14 mouse cellular contexts compared by ENCODE assay signal in the genomic region with DNA sequence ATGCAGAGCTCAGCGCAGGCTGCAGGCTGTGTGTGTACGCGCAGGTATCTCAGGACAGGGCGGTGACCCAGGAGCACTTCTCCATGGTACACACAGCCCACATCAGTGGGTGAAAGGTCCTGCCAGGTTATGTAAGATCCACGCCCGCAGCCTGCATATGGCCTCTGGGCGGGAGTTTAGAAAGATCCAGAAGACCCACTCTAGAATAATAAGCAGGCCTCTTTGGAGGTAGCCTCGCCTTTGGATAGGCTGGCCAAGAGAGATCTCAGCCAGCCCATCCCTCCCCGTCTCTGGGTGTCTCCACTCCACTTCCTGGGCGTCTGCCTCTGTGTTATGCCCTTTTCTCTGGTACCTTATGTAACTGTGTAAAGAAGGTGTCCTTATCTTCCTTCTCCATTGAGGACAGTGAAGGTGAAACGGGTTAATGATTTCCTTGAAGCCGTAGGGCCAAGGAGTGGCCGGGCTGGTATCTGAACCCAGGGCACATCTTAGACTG. TPM values are rescaled to one million over a fixed set of nuclear protein-coding genes. Genes with fewer than 3 reads are reported as not detected.
DNase-seq lines count a peak whose midpoint lies in the region; ATAC-seq and TF ChIP-seq lines count a peak whose summit lies in the region.
"Had no signal": no experiment of that assay in that cellular context is flagged by ENCODE, and none has a peak within 500 bp of the region (broad histone marks: within the 10 kb centered on the region; RNA-seq: fewer than 3 reads in every experiment).

No protein-coding gene starts in this region.

- H3K9ac ChIP-seq in intestine, embryonic 14.5 days (ENCODE audit: low read length) = no peak overlapping the region
- H3K9ac ChIP-seq in stomach, embryonic 15.5 days = no peak overlapping the region
- H3K9ac ChIP-seq in neural tube, embryonic 15.5 days (replicated peaks) = no peak overlapping the region
- H3K9ac ChIP-seq: embryonic facial prominence, embryonic 13.5 days; forebrain, embryonic 12.5 days; limb, embryonic 13.5 days had no signal

- DNase-seq in lung, adult 18-20 months = peak; percentile 74 to 84
- no peak for DNase-seq in lung, adult 2 months
- peak; percentile 65 for DNase-seq in intestine, embryonic 14.5 days (ENCODE audit: low spot score)
- peak; percentile 50 for DNase-seq in kidney, postnatal 10 days
- DNase-seq in testis, postnatal 14 days (ENCODE audit: low spot score) = no peak
- DNase-seq: cerebellum, postnatal 10 days had no signal

- H3K4me1 ChIP-seq in lung, adult 2 months (ENCODE audit: control insufficient read depth, insufficient read depth, low read length) = no peaks in the 10 kb centered on the region
- H3K4me1 ChIP-seq in intestine, embryonic 14.5 days (replicated peaks; ENCODE audit: control insufficient read depth, insufficient read depth, low read length) = no peaks in the 10 kb centered on the region
- H3K4me1 ChIP-seq in stomach, embryonic 15.5 days = no peaks in the 10 kb centered on the region
- no peaks in the 10 kb centered on the region for H3K4me1 ChIP-seq in neural tube, embryonic 15.5 days
- H3K4me1 ChIP-seq: embryonic facial prominence, embryonic 13.5 days; forebrain, embryonic 12.5 days; limb, embryonic 13.5 days had no signal

- H3K27me3 ChIP-seq in intestine, embryonic 14.5 days (replicated peaks; ENCODE audit: control insufficient read depth, insufficient read depth, low read length) = no peaks in the 10 kb centered on the region
- H3K27me3 ChIP-seq in stomach, embryonic 15.5 days (replicated peaks) = no peaks in the 10 kb centered on the region
- no peaks in the 10 kb centered on the region for H3K27me3 ChIP-seq in neural tube, embryonic 15.5 days (replicated peaks)
- H3K27me3 ChIP-seq: embryonic facial prominence, embryonic 13.5 days; forebrain, embryonic 12.5 days; limb, embryonic 13.5 days; Patski had no signal

- no peak for TF ChIP-seq CTCF in lung, adult 2 months (IDR thresholded peaks at IDR 0.05; ENCODE audit: insufficient read depth, low read length)

- no peak overlapping the region for H3K4me3 ChIP-seq in lung, adult 2 months (replicated peaks; ENCODE audit: extremely low read depth, low read depth, low read length)
- H3K4me3 ChIP-seq in intestine, embryonic 14.5 days (ENCODE audit: low read depth, low read length) = no peak overlapping the region
- H3K4me3 ChIP-seq in stomach, embryonic 15.5 days (replicated peaks) = no peak overlapping the region
- H3K4me3 ChIP-seq in neural tube, embryonic 15.5 days (replicated peaks) = no peak overlapping the region
- H3K4me3 ChIP-seq: embryonic facial prominence, embryonic 13.5 days; forebrain, embryonic 12.5 days; heart, embryonic 10.5 days; limb, embryonic 13.5 days had no signal

- peak; percentile 81 for ATAC-seq in intestine, embryonic 14.5 days (replicated peaks; ENCODE audit: low FRiP score, low TSS enrichment, low read depth)
- peak; percentile 78 for ATAC-seq in stomach, embryonic 15.5 days (ENCODE audit: insufficient read depth, low FRiP score, low read depth)
- no peak for ATAC-seq in neural tube, embryonic 15.5 days (ENCODE audit: low FRiP score)
- ATAC-seq: CD4-positive, CD25-positive, alpha-beta regulatory T cell, adult 4 months; Patski had no signal

- peak overlapping the region; percentile 47; the same call in 1 of the 2 replicates for H3K27ac ChIP-seq in intestine, embryonic 14.5 days (ENCODE audit: low read depth)
- no peak overlapping the region for H3K27ac ChIP-seq in stomach, embryonic 15.5 days
- H3K27ac ChIP-seq in neural tube, embryonic 15.5 days (replicated peaks) = no peak overlapping the region
- H3K27ac ChIP-seq: embryonic facial prominence, embryonic 13.5 days; forebrain, embryonic 12.5 days; heart, embryonic 10.5 days; limb, embryonic 13.5 days had no signal

- H3K36me3 ChIP-seq in intestine, embryonic 14.5 days (ENCODE audit: control insufficient read depth, insufficient read depth, low read length) = no peaks in the 10 kb centered on the region
- no peaks in the 10 kb centered on the region for H3K36me3 ChIP-seq in stomach, embryonic 15.5 days
- H3K36me3 ChIP-seq in neural tube, embryonic 15.5 days = no peaks in the 10 kb centered on the region
- H3K36me3 ChIP-seq: embryonic facial prominence, embryonic 13.5 days; forebrain, embryonic 12.5 days; heart, embryonic 10.5 days; limb, embryonic 13.5 days had no signal

- H3K9me3 ChIP-seq in intestine, embryonic 14.5 days (ENCODE audit: control insufficient read depth, low read length) = no peaks in the 10 kb centered on the region
- no peaks in the 10 kb centered on the region for H3K9me3 ChIP-seq in stomach, embryonic 15.5 days
- H3K9me3 ChIP-seq in neural tube, embryonic 15.5 days (replicated peaks) = no peaks in the 10 kb centered on the region
- H3K9me3 ChIP-seq: embryonic facial prominence, embryonic 13.5 days; forebrain, embryonic 12.5 days; heart, embryonic 10.5 days; limb, embryonic 13.5 days had no signal

- TF ChIP-seq POLR2A in lung, adult 2 months (IDR thresholded peaks at IDR 0.05; ENCODE audit: borderline replicate concordance, extremely low read depth, low read depth, low read length) = no peak

- WGBS in lung, adult 2 months = 66% methylated on average over 13 of the region's 13 CpGs
- WGBS in intestine, embryonic 14.5 days = 71% methylated on average over 13 of the region's 13 CpGs
- WGBS in stomach, embryonic 15.5 days = 67% methylated on average over 13 of the region's 13 CpGs
- WGBS in neural tube, embryonic 15.5 days = 92% methylated on average over 13 of the region's 13 CpGs

- no peak overlapping the region for H3K4me2 ChIP-seq in intestine, embryonic 14.5 days (ENCODE audit: low read length)
- peak overlapping the region; percentile 10; the same call in 1 of the 2 replicates for H3K4me2 ChIP-seq in stomach, embryonic 15.5 days
- no peak overlapping the region for H3K4me2 ChIP-seq in neural tube, embryonic 15.5 days
- H3K4me2 ChIP-seq: embryonic facial prominence, embryonic 13.5 days; forebrain, embryonic 12.5 days; limb, embryonic 13.5 days had no signal

RNA-seq across cellular contexts. Expression of a gene that starts 10.5 kb away (rescaled TPM):
- 23.7 and 24.0 TPM in 2 replicates for polyA plus RNA-seq in lung, adult 2 months (2012; rRNA removed)
- polyA plus RNA-seq in intestine, embryonic 14.5 days (2014; fragmentation: Nextera tagmentation; extraction: Ambion mirVana) = 10.3 and 11.4 TPM in 2 replicates
- 11.2 and 13.0 TPM in 2 replicates for polyA plus RNA-seq in stomach, embryonic 15.5 days (2015; fragmentation: Nextera tagmentation; extraction: Ambion mirVana)
- 6.7 and 7.0 TPM in 2 replicates for polyA plus RNA-seq in neural tube, embryonic 15.5 days (2015; fragmentation: Nextera tagmentation; extraction: Ambion mirVana)

RNA-seq across cellular contexts. Expression of a gene that starts 46.1 kb away (rescaled TPM):
- polyA plus RNA-seq in lung, adult 2 months (2012; rRNA removed) = 116 and 118 TPM in 2 replicates
- polyA plus RNA-seq in intestine, embryonic 14.5 days (2014; fragmentation: Nextera tagmentation; extraction: Ambion mirVana) = 118 and 121 TPM in 2 replicates
- 109 and 112 TPM in 2 replicates for polyA plus RNA-seq in stomach, embryonic 15.5 days (2015; fragmentation: Nextera tagmentation; extraction: Ambion mirVana)
- 141 and 147 TPM in 2 replicates for polyA plus RNA-seq in neural tube, embryonic 15.5 days (2015; fragmentation: Nextera tagmentation; extraction: Ambion mirVana)

RNA-seq across cellular contexts. Expression of a gene that starts 50.0 kb away (rescaled TPM):
- 0.12 and 0.55 TPM in 2 replicates for polyA plus RNA-seq in lung, adult 2 months (2012; rRNA removed)
- polyA plus RNA-seq in intestine, embryonic 14.5 days (2014; fragmentation: Nextera tagmentation; extraction: Ambion mirVana) = 0.62 and 0.89 TPM in 2 replicates
- 0.36 and 0.61 TPM in 2 replicates for polyA plus RNA-seq in stomach, embryonic 15.5 days (2015; fragmentation: Nextera tagmentation; extraction: Ambion mirVana)
- 16.3 and 17.8 TPM in 2 replicates for polyA plus RNA-seq in neural tube, embryonic 15.5 days (2015; fragmentation: Nextera tagmentation; extraction: Ambion mirVana)
- polyA plus RNA-seq: CD4-positive, CD25-positive, alpha-beta regulatory T cell, adult 4 months had no signal

RNA-seq across cellular contexts. Expression of a gene that starts 50.9 kb away (rescaled TPM):
- polyA plus RNA-seq in lung, adult 2 months (2012; rRNA removed) = not detected in 2 replicates
- polyA plus RNA-seq in intestine, embryonic 14.5 days (2014; fragmentation: Nextera tagmentation; extraction: Ambion mirVana) = 0.15 and 0.35 TPM in 2 replicates
- polyA plus RNA-seq in stomach, embryonic 15.5 days (2015; fragmentation: Nextera tagmentation; extraction: Ambion mirVana) = 0.09 and 0.12 TPM in 2 replicates
- 0.59 and 0.99 TPM in 2 replicates for polyA plus RNA-seq in neural tube, embryonic 15.5 days (2015; fragmentation: Nextera tagmentation; extraction: Ambion mirVana)
- polyA plus RNA-seq: CD4-positive, CD25-positive, alpha-beta regulatory T cell, adult 4 months; embryonic facial prominence, embryonic 13.5 days had no signal

Comparison
In these comparisons a context has a peak if more than half of its experiments do, and no peak if none do; other contexts are left out.
1. DNase-seq: peak in lung, adult 18-20 months (2 of 2), intestine, embryonic 14.5 days (single experiment) and kidney, postnatal 10 days (single experiment); none in lung, adult 2 months (single experiment) and testis, postnatal 14 days (single experiment).